Mouse (Mus musculus) ovary, postnatal 14 days (tissue): ENCODE measurements around the gene Itgb5.

Experiments used
- DNase-seq: peaks from one replicate; pipeline ENCODE4 v3.0.0; 2022; ENCODE audit warnings: low spot score

The Itgb5 gene

GRCm38 (mm10) chr16:33829301-33829831, at the start of gene Itgb5:
TSS of gene Itgb5 (plus strand) at chr16:33829665.
- DNase-seq: peak; percentile 58

DNA sequence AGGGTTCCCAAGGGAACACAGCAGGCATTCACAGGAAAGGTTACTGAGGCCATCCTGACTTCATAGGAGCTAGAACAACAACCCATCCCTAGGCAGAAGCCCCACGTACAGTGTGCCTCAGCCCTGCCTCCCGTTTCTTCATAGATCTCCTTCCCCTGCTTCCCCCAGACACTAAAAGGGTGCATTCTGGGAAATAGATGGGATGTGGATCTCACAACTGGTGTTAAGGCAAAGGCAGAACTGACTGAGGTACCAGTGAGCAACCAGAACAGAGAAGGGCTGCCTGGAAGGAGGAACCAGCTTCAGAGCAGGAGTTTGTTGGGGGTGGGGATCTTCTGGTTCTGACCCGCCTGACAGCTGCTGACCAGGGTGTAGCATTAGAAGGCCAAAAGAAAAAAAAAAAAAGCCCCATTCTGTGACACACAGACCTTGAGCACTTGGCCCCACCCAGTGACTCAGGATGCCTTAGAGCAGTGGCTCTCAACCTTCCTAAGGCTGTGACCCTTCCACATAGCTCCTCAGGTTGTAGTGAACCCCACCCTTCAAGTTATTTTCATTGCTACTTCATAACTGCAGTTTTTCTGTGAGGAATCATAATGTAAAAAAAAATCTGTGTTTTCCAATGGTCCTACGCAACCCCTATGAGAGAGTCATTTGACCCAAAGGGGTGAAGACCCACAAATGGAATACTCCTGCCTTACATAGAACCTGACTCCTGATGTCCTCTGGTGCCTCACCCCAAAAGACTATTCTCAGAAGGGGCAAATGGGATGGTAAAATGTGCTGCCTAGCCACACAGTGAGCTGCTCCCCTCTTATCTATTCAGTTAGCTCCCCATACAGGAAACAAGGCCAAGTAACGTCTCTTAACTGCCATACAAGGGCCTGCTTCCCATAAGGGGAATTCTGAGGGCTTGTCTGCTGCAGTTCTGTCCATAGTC, 47.4 kb upstream of the Itgb5 start:
- DNase-seq: no peak

GRCm38 (mm10) chr16:33782729-33783091, 46.8 kb upstream of the Itgb5 start:
- no peak for DNase-seq

DNA sequence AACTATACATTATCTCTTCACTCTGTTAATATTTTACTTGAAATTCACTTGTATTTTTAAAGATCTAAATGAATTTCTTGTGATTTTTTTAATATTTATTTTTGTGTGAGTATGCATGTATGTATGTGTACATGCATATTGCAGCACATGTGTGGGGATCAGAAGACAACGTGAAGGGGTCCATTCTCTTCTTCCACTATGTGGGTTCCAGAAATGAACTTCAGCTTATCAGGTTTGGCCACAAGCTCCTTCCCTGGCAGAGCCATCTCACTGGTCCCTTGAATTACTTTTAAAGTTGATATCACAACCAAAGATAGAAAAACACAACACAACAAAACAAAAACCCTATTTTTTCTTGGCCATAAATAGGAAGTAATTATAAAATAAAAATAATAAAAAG, 44.9 kb upstream of the Itgb5 start:
- no peak for DNase-seq

DNA sequence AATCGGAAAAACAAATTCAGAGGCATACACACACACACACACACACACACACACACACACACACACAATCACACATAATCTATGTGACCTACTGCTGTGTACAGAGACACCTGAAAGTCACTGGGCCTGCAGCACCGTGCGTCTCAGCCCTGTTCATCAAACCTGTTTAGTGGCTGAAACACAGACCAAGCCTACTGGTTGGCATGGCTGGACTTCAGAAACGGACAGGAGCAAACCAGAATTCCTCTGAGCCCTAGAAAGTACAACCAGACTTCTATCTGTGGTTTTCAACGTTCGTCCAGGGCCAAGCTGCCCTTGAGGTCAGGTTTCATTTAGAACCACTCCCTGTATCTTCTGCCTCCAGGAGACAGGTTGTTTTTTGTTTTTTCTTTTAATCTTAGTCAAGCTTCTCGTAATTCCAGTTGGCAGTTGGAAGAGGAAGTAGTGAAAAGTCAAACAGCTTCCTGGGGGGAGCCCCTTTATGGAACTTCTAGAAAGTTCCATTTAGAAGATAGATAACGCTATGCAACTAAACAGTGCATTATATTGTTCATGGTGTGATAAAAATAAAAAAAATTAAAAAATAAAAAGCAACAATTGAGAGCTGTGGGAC, 44.3 kb upstream of the Itgb5 start:
- DNase-seq: no peak

DNA sequence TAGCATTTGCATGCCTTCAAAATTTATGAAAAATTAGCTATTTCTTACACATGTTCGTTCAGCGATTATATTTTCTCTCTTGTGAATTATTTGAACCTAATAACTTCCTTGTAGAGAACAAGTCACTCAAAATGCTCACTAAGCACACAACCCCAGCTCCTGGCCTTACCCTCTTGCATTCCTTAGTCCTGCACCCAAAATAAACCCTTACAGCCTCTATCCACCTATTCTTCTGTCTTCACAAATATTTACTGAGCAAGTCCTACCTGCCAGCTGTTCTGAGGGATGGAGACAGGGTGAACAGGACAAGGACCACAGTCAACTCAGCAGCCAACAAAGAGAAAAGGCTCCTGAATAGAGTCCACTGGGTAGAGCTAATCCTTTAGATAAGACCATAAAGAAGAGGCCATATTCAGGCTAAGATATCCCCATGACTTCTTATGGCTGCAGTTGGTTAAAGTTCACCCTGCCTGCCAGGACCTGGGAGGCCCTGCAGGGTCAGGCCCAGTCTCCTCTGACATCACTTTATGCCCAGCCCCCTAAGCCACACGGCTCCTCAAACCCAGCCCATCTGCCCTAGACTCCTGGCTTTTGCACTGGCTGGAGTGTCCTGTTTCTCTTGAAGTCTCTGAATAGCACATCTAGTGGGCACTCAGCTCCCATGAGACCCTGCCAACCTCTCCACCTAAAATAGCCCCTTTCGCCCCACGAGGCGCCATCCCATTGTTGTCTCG, 42.6 kb upstream of the Itgb5 start:
- DNase-seq: no peak

GRCm38 (mm10) chr16:33793846-33794791, 35.3 kb upstream of the Itgb5 start, which contains the start of gene Muc13:
TSS of gene Muc13 (plus strand) at chr16:33794037.
- DNase-seq: no peak

DNA sequence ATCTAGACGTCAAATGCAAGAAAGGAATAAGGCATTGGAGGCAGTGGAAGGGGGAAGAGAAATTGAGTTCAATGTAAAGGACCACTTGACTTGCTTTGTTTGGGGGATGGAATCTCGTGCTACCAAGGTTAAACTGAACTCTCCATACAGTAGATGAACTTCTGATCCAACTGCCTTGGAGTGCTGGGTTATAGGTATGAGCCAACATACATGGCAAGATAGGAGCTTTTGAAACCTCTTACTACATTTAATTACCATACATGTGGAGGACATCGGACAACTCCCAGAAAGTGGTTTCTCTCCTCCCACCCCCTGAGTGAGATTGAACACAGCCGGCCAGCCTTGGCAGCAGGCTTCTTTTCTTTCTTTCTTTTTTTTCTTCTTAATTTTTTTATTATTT, 34.4 kb upstream of the Itgb5 start:
- no peak for DNase-seq

DNA sequence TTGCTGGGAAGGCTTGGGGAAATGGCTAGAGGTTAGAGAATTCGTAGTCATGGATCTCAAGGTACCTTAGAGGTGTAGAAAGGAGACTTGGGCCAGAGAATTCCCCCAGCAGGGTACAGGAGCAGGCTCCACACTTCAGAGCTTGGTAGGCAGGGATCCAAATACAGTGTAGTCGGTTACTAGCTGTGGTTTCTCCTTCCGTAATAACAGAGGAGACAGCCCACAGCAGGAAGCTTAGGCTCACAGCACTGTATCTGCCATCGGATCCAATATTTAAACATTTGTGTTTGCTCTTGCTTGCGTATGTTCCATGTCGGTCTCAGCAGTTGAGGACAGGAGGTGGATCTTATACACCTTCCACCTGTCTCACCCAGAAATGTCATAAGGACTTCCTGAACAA, 33.6 kb upstream of the Itgb5 start:
- DNase-seq: no peak

DNA sequence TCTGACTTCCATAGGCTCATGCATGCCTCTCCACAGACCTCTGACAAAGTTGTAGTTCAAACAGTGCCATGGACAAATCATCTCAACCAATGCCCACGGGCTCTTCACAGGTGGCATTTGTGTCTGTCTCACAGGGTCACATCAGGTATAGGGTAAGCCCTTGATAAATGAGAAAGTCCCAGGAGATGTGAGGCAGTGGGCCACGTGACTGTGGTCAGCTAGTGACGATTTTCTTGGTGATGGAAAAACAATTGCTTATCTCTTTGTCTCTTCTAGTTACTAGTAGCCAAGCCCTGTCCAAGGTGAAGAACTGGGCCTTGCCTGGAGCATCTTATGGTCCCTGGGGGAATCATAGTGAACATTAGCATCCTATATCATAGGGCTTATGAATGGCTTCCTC, 32.7 kb upstream of the Itgb5 start:
- DNase-seq: no peak

DNA sequence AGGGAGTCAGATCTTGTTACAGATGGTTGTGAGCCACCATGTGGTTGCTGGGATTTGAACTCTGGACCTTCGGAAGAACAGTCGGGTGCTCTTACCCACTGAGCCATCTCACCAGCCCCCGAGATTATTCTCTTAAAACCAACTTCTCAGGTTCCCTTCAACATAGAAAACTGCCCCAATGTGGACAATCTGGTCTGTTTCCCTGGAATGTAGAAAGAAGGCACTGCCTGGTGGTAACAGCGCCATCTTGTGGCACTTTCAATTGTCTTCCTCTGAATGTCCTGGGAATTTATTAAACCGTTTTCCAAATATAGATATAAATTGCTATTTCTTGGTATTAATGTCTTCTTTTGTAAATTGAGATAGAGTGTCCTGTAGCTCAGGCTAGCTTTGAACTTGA, 31.6 kb upstream of the Itgb5 start:
- DNase-seq: peak; percentile 58

- no peak for DNase-seq
Observed at GRCm38 (mm10) chr16:33810002-33810401, 19.5 kb upstream of the Itgb5 start.

DNA sequence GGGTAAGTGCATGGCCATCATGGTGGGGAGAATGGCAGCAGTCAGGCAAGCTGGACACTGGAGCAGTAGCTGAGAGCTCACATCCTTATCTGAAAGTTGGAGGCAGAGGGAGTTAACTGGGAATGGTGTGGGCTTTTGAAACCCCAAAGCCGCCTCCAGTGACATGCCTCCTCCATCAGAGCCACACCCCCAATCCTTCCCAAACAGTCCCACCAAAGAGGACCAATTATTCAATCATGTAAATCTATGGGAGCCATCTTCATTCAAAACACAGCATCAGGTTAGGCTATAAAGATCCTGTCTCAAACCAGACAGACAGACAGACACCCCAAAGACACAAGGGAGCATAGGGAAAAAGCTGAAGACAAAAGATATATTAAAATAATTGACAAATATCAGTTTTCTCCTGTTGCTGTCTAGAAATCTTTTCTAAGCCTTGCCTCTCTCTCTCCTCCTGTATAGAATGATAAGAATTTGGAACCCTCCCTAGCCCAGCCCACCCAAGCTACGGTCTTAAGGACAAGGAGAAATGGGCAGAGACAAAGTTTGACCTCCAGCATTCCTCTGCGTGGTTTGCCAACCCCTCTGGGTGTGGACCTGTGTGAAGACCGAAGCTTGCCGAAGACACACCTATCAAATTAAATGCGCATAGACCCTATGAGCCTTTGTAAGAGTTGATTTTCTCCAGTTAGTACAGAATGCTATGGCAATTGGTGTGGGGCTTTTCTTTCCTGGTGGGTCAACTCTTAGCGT, 10.9 kb upstream of the Itgb5 start:
- DNase-seq: no peak

DNA sequence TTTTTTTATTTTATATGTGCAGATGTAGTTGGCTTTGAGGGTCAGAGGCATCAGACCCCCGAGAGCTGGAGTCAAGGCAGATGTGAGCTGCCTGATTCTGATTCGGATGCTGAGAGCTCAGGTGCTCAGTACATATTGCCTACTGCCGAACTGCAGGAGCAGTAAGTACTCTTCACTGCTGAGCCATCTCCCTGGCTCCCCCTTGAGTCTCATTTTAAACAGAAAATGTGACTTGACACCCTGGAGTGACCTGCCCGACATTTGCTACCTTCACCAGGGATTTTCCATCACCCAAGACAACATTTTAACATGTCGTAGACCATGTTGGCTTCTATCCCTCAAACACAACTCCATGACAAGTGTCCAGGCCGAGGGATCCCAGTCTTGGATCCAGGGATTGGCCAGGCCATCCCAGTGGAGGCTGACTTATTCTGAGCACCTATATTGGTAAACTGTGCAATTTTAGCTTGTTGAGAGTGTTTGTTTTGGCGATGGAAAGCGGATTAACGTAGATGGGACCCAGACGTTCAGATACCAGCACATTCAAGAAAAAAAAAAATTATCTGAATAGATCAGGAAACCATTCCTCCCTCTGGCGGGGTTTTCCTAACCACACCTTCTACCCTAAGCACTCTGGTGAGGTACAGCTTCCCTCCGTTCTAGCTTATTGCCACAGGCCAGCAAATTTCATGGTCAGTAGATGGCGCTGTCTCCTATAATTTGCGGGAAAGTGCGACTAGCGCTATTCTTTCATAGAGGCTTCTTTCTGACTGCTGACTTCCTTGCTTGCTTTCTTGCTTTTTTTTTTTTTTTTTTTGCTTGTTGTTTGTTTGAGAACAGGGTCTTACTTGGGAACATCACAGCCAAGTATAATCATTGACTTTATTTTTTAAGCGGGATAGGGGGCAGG, 8.9 kb upstream of the Itgb5 start:
- DNase-seq: peak; percentile 95

GRCm38 (mm10) chr16:33824603-33825002, 4.9 kb upstream of the Itgb5 start:
- no peak for DNase-seq

DNA sequence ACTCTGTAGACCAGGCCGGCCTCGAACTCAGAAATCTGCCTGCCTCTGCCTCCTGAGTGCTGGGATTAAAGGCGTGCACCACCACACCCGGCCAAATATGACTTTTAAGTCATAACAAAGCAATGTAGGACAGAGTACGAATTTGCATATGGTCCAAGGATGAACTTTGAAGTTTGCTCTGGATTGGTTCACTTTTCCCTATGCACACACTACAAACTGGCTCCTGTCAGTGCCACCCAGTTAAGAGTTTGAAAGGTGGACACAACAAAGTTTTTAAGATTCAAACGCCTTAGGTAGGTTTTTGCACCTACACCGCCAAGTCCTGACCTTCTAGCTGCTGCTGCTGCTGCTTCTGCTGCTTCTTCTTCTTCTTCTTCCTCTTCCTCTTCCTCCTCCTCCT, 969 bp upstream of the Itgb5 start:
- no peak for DNase-seq

GRCm38 (mm10) chr16:33829842-33830511, 512 bp downstream of the Itgb5 start:
- no peak for DNase-seq

DNA sequence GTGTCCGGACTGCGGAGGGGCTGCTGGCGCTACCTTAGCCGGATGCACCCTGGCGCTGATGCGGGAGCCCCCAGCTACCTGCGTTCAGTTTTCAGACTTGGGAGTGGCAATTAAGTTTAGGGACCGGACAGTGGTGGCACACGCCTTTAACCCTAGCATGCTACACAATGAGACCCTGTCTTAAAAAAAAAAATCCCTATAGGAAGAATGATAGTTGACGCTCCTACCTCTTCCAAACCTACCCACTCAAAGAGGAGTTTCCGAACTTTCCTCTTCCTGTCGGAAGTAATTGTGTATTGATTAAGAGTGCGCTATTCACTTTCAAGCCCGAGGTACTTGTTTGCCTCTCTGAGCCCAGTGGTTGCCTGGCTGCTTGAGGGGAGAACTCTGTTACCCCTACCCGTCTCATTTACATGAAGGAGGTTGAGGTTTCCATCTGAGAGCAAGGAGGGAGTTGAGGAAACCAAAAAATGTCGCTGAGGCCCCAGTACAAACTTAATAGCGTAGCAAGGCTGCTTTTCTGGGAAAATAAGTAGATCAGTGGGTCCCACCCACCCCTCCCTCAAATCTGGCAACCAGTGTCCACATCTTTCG, 1.1 kb downstream of the Itgb5 start:
- DNase-seq: no peak

GRCm38 (mm10) chr16:33832057-33832456, 2.6 kb downstream of the Itgb5 start:
- no peak for DNase-seq
